Mouse (Mus musculus) embryonic fibroblast, embryonic 13.5 days (primary cell): ENCODE data around the gene Aptx.

Experiments
- CTCF ChIP-seq: IDR thresholded peaks from 2 replicates; pipeline ENCODE4 v1.5.1; 2011; ENCODE audit warnings: mild to moderate bottlenecking, control low read depth, low read length, moderate library complexity, borderline replicate concordance; ENCODE audit not compliant: insufficient read depth
- POLR2A ChIP-seq: IDR thresholded peaks from 2 replicates; pipeline ENCODE4 v1.6.1; 2011; ENCODE audit warnings: low read depth, mild to moderate bottlenecking, control low read depth, low read length, moderate library complexity

GRCm38 (mm10) chr4:40700216-40700615 lies 2.8 kb downstream of the Aptx start:
- TF ChIP-seq CTCF, result no peak
- no peak for TF ChIP-seq POLR2A
